Mouse (Mus musculus) CD8-positive naive resting alpha-beta T cell, adult 2 months (primary cell): ENCODE measurements around the gene Rbms2.

Source experiments
- DNase-seq, 2 experiments: peaks; one replicate each; pipeline ENCODE4 v3.0.0; 2022; ENCODE audit warnings: low read depth in 2 of 2, low spot score in 2 of 2

Rbms2 gene

DNA sequence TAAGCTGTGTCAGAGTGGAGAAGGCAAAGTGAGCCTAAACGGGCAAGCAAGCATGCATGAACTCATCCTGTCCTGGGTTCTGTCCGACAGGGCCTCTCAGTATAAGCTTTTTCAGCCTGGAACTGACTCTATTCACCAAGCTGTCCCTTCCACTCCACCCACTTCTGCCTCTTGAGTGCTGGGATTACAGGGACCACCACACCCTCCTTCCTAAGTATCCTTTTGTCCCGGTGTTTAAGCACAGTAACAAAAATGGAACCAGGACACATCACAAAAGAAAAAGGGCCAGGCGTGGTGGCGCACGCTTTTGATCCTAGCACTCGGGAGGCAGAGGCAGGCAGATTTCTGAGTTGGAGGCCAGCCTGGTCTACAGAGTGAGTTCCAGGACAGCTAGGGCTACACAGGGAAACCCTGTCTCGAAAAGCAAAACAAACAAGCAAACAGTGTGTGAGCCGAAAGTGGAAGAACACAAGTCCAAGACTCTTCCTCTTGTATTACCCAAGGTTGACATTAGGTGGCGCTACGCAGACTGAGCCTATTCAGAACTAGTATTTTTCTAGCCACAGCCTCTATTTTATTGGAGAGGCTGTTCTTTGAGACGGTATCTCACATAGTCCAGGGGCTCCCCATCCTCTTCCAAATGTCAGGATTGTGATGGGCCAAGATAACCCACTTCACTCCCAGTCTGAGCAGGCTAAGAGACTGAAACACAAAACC is 39.7 kb downstream of the Rbms2 start:
- peak; percentile 57 to 73 for DNase-seq

DNA sequence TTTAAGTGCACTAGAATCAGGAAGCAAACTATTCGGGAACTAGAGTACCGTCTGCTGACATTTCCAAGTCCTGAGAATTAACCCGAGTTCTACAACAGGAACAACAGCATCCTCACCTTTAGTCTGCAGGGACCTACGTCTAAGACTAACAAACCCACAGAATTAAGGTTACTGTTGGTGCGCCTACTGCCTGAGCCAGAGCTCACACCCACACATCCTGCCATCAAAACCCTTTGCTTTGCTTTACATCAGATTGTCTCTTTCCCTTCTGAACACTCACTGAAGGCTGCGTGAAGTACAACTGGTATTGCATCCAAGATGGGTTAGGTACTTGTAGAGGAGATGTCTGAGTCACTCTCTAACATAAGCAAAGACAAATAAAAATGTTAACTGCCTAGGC is 44.7 kb downstream of the Rbms2 start:
- peak in 1 of 2 experiments; percentile 25 for DNase-seq

DNA sequence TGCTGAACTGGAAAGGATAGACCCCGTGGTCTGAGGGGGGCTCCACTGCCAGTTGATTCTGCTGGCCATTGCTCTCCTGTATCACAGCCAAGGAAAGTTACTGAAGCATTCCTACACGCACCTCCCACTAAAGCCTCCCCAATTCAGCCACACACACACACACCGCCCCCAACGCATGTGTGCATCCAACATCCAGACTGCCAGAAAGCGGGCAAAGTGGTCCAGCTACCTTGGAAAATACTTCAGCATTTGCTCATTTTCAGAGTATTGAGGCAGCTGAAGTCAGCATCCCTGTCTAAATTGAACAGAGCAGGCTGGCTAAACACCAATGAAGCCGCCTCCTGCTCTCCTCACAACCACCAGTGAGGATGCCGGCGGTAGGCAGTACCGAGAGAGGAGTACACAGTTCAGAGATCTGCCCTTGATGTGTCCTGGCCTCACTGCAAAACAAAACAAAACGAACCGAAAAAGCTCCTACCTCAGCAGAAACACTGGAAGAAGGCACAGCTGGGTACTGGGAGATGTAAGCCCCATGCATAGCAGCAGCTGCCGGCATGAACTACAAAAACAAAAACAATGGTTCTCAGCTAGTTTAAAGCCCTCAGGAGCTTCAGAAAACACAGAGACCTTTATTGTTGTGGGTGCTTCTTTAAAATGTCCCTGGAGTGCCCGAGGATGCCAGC is 46.3 kb downstream of the Rbms2 start:
- no peak for DNase-seq

DNA sequence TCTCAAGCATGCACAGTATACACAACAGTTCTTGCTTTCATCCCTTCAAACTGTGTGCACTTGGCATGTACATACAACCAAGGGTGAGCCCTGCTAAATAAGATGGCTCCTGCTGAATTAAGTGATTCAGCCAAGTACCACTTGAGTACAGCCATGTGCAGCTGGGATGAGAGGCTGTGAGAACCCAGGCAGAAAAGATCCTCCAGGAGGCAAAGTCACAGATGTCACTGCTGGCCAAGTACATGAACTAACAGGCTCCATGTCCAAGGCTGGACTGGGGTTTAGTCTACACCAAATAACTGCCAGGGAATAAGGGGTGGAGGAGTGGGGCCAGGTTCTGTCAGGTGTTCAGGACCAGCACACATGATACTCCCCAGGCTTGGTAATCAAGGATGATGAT is 48.3 kb downstream of the Rbms2 start:
- no peak for DNase-seq

DNA sequence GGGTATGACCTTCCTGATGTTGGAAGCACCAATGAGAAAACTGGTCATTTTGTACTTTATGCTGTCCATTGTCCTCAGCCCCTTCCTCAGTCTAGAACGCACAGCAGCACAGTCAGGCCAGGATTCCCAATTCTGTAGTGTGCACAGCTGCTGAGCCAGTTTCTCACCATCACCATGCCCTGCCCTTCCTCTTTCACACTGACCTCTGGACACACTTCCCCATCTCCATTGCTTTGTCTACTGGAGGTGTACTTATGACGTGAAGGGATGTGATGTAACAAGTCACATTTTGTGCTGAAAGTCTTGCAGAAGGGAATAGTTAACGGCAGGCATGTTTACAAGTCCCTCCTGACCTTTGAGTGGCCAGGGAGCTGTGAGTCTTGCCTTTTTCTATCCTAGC is 48.8 kb downstream of the Rbms2 start:
- DNase-seq, result no peak

DNA sequence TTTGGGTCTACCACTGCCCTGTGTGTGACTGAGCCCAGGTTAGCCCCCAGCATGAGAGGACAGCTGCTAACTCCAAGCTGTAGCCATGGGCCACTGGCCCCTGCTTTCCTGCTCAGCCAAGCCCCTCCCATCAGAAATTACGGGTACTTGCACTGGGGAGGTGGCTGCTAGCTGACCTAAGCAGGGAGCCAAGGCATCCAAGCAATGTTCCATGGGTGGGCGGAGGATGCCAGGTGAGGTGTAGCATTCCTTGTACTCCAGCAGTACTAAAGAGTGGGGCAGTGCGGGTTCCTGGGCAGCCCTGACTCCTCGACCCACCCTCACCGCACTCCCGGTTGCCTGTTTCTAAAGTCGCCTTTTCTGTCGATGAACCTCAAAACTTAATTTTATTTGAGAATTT is 52.0 kb downstream of the Rbms2 start:
- no peak for DNase-seq

DNA sequence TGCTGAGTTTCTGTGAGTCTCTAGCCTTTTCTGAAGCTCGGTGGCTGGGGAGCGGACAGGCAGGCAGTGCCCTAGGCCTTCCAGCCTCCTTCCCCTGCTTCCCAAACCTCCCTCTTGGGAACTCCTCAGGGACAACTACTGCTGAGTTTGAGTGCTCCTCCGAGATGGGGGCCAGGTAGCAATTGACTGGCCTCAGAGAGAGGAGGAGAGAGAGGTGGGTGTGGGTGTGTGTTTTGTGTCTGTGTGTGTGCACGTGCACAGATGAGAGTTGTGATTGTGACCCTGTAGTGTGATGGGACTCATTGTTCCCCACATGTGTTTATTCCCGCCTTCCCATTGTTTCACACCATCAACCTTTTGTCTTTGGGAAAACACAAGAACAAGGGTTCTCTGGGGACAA is 52.6 kb downstream of the Rbms2 start:
- no peak for DNase-seq

DNA sequence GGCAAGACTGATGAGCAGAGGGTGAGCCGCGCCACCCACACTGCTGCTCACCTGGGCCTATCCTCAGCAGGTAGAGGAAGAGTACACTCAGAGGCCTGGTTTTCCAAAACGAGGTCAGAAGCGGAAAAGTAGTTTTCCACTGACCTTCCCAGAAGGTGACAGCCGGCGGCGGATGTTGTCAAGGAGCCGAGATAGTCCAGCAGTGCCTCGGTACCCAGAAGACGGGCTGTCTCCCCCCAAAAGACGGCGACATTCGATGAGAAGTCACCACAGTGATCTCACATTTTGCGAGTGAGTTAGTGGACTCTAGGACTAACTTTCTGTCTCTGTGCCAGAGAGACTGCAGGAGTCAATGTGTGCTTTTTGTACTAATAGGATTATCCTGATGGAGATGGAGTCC is 54.1 kb downstream of the Rbms2 start:
- DNase-seq, result no peak

DNA sequence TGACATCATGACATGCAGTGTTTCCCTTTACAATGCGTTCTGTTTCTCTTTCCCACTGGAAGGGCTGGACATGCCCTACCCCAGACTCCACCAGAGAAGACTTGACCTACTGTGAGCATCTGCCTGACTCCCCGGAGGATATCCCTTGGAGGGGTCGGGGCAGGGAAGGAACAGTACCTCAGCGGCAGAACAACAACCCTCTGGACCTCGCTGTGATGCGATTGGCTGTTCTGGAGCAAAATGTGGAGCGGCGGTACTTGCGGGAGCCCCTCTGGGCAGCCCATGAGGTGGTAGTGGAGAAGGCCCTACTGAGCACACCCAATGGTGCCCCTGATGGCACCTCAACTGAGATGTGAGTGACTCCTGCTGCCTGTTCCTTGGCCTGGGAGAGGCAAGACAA is 55.3 kb downstream of the Rbms2 start:
- DNase-seq, result no peak

DNA sequence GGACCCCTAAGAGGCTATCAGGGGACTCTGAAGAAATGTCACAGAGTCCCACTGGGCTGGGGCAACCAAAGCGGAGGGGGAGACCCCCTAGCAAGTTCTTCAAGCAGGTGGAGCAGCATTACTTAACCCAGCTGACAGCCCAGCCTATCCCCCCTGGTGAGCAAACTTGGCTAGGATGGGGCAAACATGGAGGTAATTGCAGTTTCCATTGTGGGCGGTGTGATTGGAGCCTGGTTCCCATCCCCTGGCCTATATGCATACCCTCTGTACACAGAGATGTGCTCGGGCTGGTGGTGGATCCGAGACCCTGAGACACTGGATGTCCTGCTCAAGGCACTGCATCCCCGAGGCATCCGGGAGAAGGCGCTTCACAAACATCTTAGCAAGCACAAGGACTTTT is 56.3 kb downstream of the Rbms2 start:
- no peak for DNase-seq

DNA sequence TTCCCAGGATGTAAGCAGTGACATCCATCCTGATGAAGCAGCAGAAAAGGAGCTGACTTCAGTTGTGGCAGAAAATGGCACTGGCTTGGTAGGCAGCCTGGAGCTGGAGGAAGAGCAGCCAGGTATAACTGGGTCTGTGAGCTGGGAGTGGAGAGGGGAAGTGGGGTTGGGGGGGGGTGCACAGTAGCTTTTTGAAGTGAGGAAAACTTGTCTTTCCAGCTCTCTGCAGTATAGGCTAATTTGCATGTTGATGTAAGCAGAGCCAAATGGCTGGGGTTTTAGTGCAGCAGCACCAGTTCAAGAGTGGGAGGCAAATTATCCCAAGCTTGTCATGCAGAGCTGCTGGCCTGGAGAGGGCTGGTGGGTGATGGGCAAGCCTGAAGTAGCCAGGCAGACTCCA is 68.9 kb downstream of the Rbms2 start:
- no peak for DNase-seq

DNA sequence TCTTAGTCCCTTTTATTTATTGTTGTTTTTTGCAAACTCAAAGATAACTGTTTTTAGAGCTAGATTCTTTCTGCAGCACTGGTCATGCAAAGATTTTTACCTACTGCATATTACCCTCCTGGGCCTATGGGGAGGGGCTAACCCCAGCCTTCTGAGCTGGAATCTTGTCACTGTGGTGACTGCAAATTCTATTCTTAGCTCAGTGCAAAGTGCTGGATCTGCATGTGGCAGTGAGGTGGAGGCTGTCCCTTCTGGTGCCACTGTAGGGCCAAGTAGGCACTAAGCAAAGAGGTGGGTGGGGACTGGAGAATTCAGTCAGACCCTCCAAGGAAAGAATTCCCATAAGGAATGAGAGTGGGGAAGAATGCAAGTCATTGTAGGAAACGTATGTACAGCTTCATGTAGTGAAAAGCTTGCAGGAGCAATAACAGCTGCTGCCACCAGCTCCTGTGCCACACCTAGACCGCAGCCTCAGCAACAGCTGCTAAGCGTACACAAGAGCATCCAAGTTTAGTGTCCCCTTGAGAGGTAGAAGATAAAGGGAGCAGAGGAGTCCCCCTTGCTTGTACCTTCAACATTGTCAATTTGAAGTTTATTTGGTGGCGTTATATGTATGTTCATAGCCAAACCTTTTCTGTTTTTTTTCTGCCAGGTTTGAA is 69.9 kb downstream of the Rbms2 start:
- DNase-seq, result no peak

DNA sequence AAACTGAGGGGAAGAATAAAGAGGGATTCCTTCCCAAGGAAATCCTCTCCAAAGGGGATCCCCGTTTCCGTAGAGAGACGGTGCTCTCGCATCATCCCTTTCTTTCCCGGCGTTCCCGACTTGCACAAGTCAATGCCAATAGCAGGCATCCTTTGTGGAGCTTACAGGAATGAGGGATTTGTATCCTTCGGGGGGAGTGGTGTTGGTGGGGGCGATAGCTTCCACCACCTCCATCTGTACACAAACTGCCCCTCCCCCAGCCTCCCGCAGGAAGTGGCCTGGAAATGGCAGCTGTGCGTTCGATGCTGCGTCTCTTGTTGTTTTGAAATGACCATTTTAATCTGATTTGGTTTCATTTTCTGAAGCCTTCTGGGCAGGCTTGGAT is 82.5 kb downstream of the Rbms2 start:
- peak; percentile 23 to 58 for DNase-seq

DNA sequence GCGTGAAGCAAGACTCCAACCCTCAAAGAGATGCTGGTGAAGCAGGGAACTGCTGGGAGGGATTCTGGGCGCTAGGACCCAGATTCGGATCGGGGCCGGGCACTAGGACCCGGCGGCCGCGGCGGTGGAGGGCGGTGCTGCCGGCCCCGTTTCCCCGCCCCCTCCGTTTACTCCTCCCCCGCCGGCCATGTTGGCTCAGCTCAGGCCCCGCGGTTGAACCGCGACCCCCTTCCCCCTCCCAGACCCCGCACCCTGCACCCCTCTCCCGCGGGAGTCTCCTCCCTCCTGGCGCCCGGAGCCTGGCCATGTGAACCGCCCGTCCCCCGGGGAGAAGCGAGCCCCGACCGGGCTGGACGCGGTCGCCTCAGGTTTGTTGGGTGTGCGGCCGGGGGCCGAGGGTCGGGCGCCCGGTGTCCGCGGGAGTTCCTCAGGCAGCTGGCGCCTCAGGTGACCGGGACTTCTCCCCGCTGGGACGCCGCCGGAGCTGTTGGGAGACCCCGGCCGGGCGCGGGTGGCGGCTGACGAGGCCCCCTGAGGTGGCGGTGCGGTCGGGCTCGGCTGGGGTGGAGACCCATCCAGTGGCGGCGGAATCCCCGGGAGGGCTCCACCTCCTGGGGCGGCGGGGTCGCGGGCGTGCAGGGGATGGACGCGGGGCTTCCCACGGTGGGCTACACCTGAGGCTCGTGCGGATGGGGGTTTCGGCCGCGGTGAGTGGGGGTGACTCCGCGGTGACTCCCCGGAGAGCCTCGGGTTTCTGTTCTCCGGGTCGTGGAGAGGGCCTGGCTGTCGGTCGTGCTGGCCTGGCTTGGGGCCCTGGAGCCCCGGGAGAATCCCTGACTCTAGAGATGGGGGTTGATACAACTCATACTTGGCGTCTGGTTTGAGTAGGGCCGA is 83.2 kb downstream of the Rbms2 start:
- DNase-seq, result peak; percentile 69 to 76

DNA sequence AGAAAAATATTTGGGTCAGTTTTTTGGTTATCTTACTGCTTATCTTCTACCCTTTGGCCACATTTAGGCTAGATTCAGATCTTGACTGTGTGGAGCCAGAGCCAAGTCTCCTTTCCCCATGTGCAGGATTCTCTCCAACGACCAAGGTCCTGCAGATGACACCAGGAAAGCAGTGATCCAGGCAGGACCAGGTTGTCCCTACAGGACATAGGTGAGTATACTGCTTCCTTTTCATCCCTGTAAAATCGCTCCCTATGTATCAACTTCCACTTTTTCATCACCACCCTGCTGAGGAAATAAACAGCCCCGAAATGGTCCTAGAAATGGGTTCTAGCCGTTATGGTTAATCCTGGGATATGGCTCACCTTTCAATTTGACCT is 83.8 kb downstream of the Rbms2 start:
- no peak for DNase-seq

DNA sequence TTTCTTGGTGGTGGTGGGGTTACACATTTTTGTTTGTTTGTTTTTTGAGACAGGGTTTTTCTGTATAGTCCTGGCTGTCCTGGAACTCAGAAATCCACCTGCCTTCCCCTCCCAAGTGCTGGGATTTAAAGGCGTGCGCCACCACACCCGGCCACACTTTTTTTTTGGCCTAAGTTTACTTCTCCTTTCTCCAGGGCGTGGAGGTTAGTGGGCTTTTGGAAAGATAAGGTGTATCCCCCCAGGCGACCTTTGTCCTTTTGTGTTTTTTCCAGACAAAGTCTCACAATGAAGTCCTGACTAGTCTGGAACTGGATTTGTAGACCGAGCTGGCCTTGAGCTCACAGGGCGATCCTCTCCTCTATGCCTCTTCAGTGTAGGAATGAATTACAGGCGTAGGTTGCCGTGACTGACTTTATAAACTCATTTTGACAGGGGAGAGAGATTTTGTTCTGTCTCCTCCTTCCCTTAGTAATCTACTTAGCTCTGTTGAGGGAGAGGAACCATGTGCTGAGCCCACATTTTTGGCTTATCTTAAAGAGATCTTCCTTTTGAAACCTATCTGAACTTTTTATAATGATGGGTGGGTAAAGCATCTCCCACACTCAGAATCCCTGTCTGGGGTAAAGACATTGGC is 85.0 kb downstream of the Rbms2 start:
- DNase-seq, result no peak

DNA sequence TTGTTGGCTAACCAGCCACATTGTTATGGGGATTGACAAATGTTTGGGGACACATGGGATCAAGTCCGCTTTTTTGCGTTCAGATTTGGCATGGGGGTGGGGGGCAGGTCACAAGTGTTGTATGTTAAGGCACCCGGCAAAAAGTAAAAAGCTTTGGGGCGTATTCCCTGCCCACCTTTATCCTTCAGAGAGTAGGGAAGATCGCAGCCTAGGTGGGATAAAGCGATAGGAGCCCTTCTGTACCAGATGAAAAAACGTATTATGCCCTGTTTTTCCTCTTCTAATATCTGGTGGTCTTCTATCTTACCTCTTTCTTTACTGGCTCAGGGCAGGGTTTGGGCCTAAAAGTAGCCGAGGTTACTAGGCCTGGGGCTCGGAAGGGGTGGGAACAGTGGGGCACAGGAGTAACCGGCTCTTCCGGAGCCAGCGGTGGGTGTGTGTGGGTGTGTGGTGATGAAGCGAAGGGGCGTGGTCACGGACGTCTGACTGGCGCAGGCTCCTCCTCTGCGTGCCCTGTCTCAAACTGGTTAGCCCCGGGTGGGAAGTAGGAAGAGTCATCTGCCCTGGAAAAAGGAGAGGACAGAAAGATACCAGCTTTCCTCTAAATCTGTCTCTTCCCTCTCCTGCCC is 85.6 kb downstream of the Rbms2 start:
- peak; percentile 79 to 86 for DNase-seq

DNA sequence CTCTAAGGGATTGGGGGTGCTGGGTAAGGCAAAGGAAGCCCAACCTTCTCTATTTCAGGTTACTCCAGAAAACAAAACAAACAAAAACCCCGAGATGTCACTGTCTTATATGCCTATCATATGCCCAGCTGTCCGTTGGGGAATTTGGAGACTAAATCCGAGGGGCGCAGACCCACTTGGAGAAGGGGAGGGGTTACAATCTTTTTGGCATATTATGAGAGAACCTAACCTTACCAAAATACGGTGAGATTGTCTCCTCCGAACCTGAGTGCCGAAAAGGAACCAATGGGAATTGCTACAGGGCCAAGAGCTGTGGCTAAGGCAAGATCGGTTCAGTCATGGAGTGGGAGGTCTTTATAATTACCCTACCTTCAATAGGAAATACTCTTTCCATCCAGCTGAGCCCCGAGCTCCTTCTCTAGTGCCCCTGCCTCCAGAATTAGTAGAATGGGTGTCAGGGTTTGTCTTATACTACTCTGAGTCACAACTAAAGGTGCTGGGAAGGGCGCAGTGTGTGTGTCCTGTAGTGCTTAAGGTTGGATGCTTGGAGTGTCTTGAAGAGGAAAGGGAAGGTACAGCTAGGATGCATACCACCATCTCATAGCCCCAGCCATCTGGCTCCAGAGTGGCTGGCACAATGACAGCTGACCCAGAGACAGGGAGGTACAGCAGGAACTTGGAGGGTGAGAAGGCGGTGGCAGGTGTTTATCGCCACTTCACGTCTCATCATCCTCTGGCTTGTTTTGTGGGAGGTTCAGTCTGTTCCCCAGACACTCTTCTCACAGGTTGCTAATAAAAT is 86.4 kb downstream of the Rbms2 start:
- peak in 1 of 2 experiments; percentile 30 for DNase-seq
